Mouse (Mus musculus) limb, embryonic 14.5 days (tissue): ENCODE measurements around the gene Acbd5. TPM values are rescaled to one million over a fixed set of nuclear protein-coding genes. Genes with fewer than 3 reads are reported as not detected.
A peak's percentile ranks its signal among the peaks of the same experiment; 100 is the strongest.

Experiments used
- ATAC-seq: fragments of 200-750 bp; cut with Nextera tagmentation; 2 replicates; pipeline ENCODE4 v1.8.0; 2017; ENCODE audit warnings: low read depth, moderate number of reproducible peaks, moderate TSS enrichment; ENCODE audit not compliant: low FRiP score
- DNase-seq: peaks from one replicate; pipeline ENCODE4 v3.0.0-alpha.2; 2015; ENCODE audit warnings: low spot score
- H3K27ac ChIP-seq: fragments of 300-500 bp; sonication (generic); replicated peaks from 2 replicates; pipeline ENCODE4 v1.5.1; 2014; ENCODE audit warnings: low read depth, mild to moderate bottlenecking, low read length, moderate library complexity, mixed read lengths
- H3K27me3 ChIP-seq: fragments of 300-500 bp; sonication (generic); 2 replicates; pipeline ENCODE4 v1.6.1; 2014; ENCODE audit warnings: low read length, mixed read lengths; ENCODE audit not compliant: control insufficient read depth, insufficient read depth
- H3K36me3 ChIP-seq: fragments of 300-500 bp; sonication (generic); 2 replicates; pipeline ENCODE4 v1.6.1; 2014; ENCODE audit warnings: mild to moderate bottlenecking, low read length, moderate library complexity, mixed read lengths; ENCODE audit not compliant: control insufficient read depth, insufficient read depth
- H3K4me1 ChIP-seq: fragments of 300-500 bp; sonication (generic); 2 replicates; pipeline ENCODE4 v1.6.1; 2014; ENCODE audit warnings: antibody characterized with exemption, low read length, mixed read lengths; ENCODE audit not compliant: control insufficient read depth, insufficient read depth
- H3K4me2 ChIP-seq: fragments of 300-500 bp; sonication (generic); replicated peaks from 2 replicates; pipeline ENCODE4 v1.6.1; 2014; ENCODE audit warnings: low read depth, mild to moderate bottlenecking, low read length, moderate library complexity; ENCODE audit not compliant: severe bottlenecking
- H3K4me3 ChIP-seq: fragments of 300-500 bp; sonication (generic); replicated peaks from 2 replicates; pipeline ENCODE4 v1.5.1; 2014; ENCODE audit warnings: low read length
- H3K9ac ChIP-seq: fragments of 300-500 bp; sonication (generic); 2 replicates; pipeline ENCODE4 v1.6.1; 2014; ENCODE audit warnings: mild to moderate bottlenecking, low read depth, low read length, moderate library complexity; ENCODE audit not compliant: severe bottlenecking
- H3K9me3 ChIP-seq: fragments of 300-500 bp; sonication (generic); 2 replicates; pipeline ENCODE4 v1.6.1; 2016; ENCODE audit warnings: low read length; ENCODE audit not compliant: control insufficient read depth
- POLR2A ChIP-seq: fragments of 200-500 bp; IDR thresholded peaks from 2 replicates; pipeline ENCODE4 v1.8.0; 2012; ENCODE audit warnings: inconsistent platforms, mild to moderate bottlenecking, moderate library complexity, borderline replicate concordance; ENCODE audit not compliant: insufficient read depth, insufficient read length; ENCODE audit errors: extremely low read depth
- WGBS: fragments of 180-500 bp; shearing (Covaris S2); extraction: QIAGEN DNeasy Blood & Tissue Kit; methylation state at CpG from one replicate; pipeline ENCODE4 v1.1.7; 2014; 5-methylcytosine and 5-hydroxymethylcytosine counted together
- polyA plus RNA-seq, 2 experiments: library from polyadenylated mRNA; depleted of rRNA in 1 of 2; stranded (reverse) in 1 of 2; unstranded in 1 of 2; fragments of >200 nt; fragmentation: Nextera tagmentation in 1 of 2; extraction: Ambion mirVana in 1 of 2; gene quantifications; 2 replicates each; pipeline versions ENCODE4 v1.2.1 to v1.2.3; 2012 to 2014

Gene Acbd5
- polyA plus RNA-seq, 2 experiments = 15.3 to 21.3 TPM

DNA sequence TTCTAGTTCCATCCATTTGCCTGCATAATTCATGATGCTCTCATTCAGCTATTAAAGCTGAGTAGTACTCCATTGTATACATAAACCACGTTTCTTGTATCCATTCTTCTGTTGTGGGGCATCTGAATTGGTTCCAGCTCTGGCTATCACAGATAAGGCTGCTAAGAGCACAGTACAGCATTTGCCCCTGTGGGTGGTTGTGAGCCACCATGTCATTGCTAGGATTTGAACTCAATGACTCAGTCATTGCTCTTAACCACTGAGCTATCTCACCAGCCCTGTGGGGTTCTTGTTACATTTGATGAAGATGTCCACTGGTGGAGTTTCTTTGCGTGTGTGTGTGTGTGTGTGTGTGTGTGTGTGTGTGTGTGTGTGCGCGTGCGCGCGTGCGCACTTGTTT lies 16.6 kb downstream of the Acbd5 start:
- 93% methylated on average over 8 of the region's 8 CpGs for WGBS
- DNase-seq (no peak), ATAC-seq (no peak)
- H3K27me3 ChIP-seq = no peaks in the 10 kb centered on the region
- H3K4me1 ChIP-seq = no peaks in the 10 kb centered on the region
- no peak overlapping the region for H3K27ac ChIP-seq
- H3K9me3 ChIP-seq = no peaks in the 10 kb centered on the region
- no peak overlapping the region for H3K4me2 ChIP-seq
- no peak overlapping the region for H3K4me3 ChIP-seq
- peaks cover 57% of the 10 kb centered on the region for H3K36me3 ChIP-seq
- H3K9ac ChIP-seq = no peak overlapping the region
- no peak for TF ChIP-seq POLR2A

DNA sequence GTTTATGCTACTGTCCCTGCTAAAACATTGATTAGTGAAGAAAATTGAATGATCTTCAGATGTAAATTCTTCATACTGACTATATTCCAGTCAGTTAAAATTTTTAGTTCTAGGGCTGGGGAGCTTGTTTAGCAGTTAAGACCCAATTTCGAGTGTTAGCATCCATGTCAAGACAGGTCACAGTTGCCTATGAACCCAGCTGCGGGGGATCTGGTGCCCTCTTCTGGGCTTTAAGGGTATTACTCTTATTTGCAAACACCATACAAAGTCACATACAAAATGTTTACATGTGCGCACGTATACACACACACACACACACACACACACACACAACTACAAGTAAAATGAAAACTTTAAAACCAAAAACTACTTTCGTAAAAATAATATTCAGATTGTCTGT lies 24.2 kb downstream of the Acbd5 start:
- no peaks in the 10 kb centered on the region for H3K9me3 ChIP-seq
- ATAC-seq (no peak), DNase-seq (no peak)
- no peak overlapping the region for H3K9ac ChIP-seq
- no peak overlapping the region for H3K4me3 ChIP-seq
- WGBS = 54% methylated on average over 5 of the region's 5 CpGs
- H3K27ac ChIP-seq = no peak overlapping the region
- TF ChIP-seq POLR2A = no peak
- H3K27me3 ChIP-seq = no peaks in the 10 kb centered on the region
- H3K4me2 ChIP-seq = no peak overlapping the region
- H3K36me3 ChIP-seq = peaks cover 62% of the 10 kb centered on the region
- H3K4me1 ChIP-seq = no peaks in the 10 kb centered on the region

DNA sequence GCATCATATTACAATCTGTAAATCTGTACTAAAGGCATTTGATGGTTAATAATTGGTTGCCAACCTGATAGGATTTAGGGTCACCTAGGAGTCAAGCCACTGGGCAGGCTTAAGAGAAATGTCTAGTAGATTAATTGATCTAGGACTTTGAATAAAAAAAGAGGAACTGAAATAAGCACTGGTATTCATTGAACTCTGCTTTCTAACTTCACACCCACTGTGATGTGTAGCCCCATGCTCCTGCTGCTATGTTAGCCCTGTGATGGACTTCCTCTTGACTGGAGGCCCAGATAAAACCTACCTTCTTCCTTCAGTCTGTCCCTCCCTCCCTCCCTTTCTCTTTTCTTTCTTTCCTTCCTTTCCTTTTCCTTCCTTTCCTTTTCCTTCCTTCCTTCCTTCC lies 29.1 kb downstream of the Acbd5 start:
- TF ChIP-seq POLR2A = no peak
- DNase-seq (no peak), ATAC-seq (no peak)
- H3K27ac ChIP-seq = no peak overlapping the region
- H3K9me3 ChIP-seq = no peaks in the 10 kb centered on the region
- no peak overlapping the region for H3K4me3 ChIP-seq
- no peaks in the 10 kb centered on the region for H3K27me3 ChIP-seq
- H3K36me3 ChIP-seq = peaks cover 49% of the 10 kb centered on the region
- H3K4me1 ChIP-seq = no peaks in the 10 kb centered on the region
- H3K9ac ChIP-seq = no peak overlapping the region
- no peak overlapping the region for H3K4me2 ChIP-seq

DNA sequence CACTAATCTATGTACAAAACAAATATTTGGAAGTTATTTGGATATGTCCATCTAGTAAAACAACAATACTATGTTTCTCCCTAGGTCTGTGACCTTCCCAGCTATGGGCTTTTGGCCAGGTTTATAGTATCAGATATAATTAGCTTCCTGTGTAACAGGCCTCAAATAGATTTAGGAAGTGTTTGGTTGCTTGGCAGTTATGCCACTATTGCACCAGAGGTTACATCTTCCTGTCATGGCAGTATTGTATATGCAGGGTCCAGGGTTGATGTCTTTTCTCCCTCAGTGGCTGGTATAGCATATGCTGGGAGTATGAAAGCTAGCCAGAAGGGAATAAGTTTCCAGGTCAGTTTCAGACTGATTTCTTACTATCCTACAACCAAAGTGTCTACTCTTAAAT lies 34.3 kb downstream of the Acbd5 start:
- Histone ChIP-seq H3K9me3 (no peaks in the 10 kb centered on the region), H3K27ac (no peak overlapping the region), H3K9ac (no peak overlapping the region), H3K36me3 (peaks cover 19% of the 10 kb centered on the region; the same call in 1 of the 2 replicates), H3K4me2 (no peak overlapping the region), H3K4me1 (no peaks in the 10 kb centered on the region), H3K27me3 (no peaks in the 10 kb centered on the region), H3K4me3 (no peak overlapping the region)
- DNase-seq (no peak), ATAC-seq (no peak)
- TF ChIP-seq POLR2A = no peak

DNA sequence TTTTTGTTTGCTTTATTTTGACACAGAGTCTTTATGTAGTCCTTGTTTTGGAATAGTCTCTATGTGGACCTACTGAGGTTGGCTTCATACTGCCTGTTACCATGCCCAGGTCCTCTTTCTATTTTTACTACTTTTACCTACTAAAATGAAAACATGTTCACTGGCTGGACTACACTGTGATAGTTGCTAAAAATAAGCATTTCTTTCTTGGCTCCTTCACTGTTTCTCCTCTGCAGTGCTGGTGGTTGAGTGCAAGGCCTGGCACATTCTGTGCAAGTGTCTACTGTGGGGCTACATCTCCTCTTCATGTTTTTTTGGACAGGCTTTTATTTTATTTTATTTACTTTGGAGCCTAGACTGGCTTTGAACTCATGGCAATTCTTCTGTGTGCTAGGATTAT lies 51.6 kb downstream of the Acbd5 start:
- Histone ChIP-seq H3K9me3 (no peaks in the 10 kb centered on the region), H3K4me2 (no peak overlapping the region), H3K4me1 (no peaks in the 10 kb centered on the region), H3K4me3 (no peak overlapping the region), H3K27me3 (no peaks in the 10 kb centered on the region), H3K27ac (no peak overlapping the region), H3K9ac (no peak overlapping the region), H3K36me3 (peaks cover 17% of the 10 kb centered on the region; the same call in 1 of the 2 replicates)
- TF ChIP-seq POLR2A = no peak
- DNase-seq (no peak), ATAC-seq (peak; percentile 53; the same call in 1 of the 2 replicates)

- ATAC-seq = no peak
- Histone ChIP-seq H3K27ac (peak overlapping the region; percentile 96), H3K36me3 (no peaks in the 10 kb centered on the region), H3K4me2 (peak overlapping the region; percentile 68), H3K9ac (peak overlapping the region; percentile 82), H3K4me3 (peak overlapping the region; percentile 83), H3K4me1 (peaks cover 14% of the 10 kb centered on the region), H3K9me3 (no peaks in the 10 kb centered on the region), H3K27me3 (no peaks in the 10 kb centered on the region)
- no peak for DNase-seq
- WGBS = 7% methylated on average over 5 of the region's 5 CpGs
- no peak for TF ChIP-seq POLR2A
Observed at GRCm38 (mm10) chr2:23155199-23155621, 87.2 kb downstream of the Acbd5 start.
